Mouse (Mus musculus): ENCODE measurements around the gene Bpifa3. TPM values are rescaled to one million over a fixed set of nuclear protein-coding genes. Genes with fewer than 3 reads are reported as not detected.
"Not testable (repeated sequence)": the region's sequence is repeated elsewhere in the genome, so short reads cannot be mapped to it uniquely, and the experiment has no call there.

The Bpifa3 gene
- polyA plus RNA-seq, 1 experiment = not detected

DNA sequence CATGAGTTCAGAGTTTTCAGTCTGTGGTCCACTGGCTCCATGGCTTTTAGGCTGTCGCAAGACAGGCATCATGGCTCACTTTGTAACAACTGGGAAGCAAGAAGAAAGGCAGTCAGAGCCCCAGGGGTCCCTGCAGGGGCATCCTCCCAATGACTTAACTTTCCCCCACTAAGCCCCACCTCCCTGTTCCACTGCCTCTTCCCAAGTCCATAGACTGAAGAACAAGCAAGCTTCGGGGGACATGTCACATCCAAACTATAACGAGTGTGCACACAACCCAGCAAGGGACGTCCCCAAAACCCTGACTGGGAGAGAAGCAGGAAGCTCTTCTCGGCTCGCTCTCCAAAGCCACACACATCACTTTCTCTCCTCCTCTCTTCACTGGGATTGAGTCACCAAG is 41.5 kb downstream of the Bpifa3 start:
- Histone ChIP-seq H3K4me1 (ENCODE audit: control insufficient read depth, insufficient read depth, low read length) (no peaks in the 10 kb centered on the region; the same call in 1 of the 2 replicates), H3K4me3 (replicated peaks; ENCODE audit: extremely low read depth, low read depth, low read length) (no peak overlapping the region)
- WGBS = 53% methylated on average over 6 of the region's 6 CpGs
- TF ChIP-seq POLR2A (IDR thresholded peaks at IDR 0.05; ENCODE audit: borderline replicate concordance, extremely low read depth, low read depth, low read length) = no peak
- no peak for TF ChIP-seq CTCF (IDR thresholded peaks at IDR 0.05; ENCODE audit: insufficient read depth, low read length)
- DNase-seq = no peak

DNA sequence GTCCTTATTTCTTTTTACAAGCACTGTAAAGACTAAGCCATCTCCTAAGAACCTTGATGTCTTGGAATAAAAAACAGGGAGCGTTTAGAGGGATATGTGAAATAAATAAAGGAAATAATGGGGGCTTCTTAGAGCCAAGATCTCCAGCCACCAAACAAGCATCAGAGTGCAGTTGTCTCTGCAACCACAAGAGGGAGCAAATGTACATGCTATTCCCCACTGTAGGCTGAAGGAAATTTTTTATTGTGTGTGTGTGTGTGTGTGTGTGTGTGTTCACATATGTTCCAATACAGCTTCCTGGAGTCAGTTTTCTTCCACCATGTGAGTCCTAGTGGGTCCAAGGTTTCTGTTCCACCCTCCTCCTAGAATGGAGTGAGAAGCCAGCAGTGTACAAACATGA is 43.2 kb downstream of the Bpifa3 start:
- DNase-seq = peak; percentile 42
- TF ChIP-seq CTCF (IDR thresholded peaks at IDR 0.05; ENCODE audit: insufficient read depth, low read length) = peak; percentile 51
- TF ChIP-seq POLR2A (IDR thresholded peaks at IDR 0.05; ENCODE audit: borderline replicate concordance, extremely low read depth, low read depth, low read length) = no peak
- WGBS = 21% methylated on average over 1 of the region's 1 CpGs
- Histone ChIP-seq H3K4me3 (replicated peaks; ENCODE audit: extremely low read depth, low read depth, low read length) (no peak overlapping the region), H3K4me1 (ENCODE audit: control insufficient read depth, insufficient read depth, low read length) (no peaks in the 10 kb centered on the region; the same call in 1 of the 2 replicates)

DNA sequence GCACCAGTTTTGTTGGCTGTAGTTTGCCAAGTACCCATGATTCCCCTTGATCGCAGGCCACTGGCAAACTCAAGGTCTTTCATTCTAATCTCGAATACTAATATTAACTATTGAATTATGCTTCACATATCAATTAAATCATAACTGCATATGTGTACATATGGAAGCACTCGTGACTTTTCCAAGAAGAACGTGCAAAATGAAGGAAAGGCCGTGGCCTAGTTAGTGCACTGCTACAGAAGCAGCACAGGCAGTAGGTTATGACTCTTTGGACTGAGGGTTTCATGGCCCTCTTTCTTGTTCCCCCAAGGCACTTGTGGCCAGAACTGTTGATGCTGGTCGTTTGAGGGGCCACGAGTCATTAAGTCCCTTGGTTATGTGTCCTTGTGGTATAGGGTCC is 51.8 kb downstream of the Bpifa3 start:
- not testable (repeated sequence) for H3K4me3 ChIP-seq (replicated peaks; ENCODE audit: extremely low read depth, low read depth, low read length); DNase-seq; H3K4me1 ChIP-seq (ENCODE audit: control insufficient read depth, insufficient read depth, low read length)
- WGBS = 80% methylated on average over 7 of the region's 7 CpGs

DNA sequence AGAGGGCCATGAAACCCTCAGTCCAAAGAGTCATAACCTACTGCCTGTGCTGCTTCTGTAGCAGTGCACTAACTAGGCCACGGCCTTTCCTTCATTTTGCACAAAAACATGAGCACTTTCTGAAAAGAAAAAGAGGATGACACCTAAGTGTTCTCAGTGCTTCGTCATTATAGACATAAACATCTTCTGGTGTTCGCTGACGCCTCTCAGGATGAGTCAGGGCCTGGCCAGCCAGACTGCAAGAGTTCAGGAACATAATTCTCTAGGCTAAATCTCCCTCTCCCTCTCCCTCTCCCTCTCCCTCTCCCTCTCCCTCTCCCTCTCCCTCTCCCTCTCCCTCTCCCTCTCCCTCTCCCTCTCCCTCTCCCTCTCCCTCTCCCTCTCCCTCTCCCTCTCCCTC is 52.9 kb downstream of the Bpifa3 start:
- H3K4me3 ChIP-seq (replicated peaks; ENCODE audit: extremely low read depth, low read depth, low read length); DNase-seq; H3K4me1 ChIP-seq (ENCODE audit: control insufficient read depth, insufficient read depth, low read length): not testable (repeated sequence)
- 65% methylated on average over 4 of the region's 4 CpGs for WGBS

DNA sequence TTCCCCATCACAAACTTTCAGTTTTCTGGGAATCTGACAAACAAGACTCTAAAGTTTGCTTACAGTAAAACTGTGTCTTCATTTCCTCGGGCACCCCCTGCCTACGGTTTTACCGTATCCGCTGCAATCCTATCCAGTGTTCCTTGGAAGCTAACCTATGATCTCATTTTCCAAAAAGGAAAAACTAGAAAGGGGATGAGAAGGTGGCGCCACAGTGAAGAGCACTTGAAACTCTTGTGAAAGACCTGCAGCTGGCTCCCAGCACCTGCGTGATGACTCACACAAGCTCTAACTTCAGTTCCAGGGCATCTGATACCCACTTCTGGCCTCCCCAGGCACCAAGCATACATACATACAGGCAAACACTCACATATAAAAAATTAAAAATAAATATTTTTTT is 55.2 kb downstream of the Bpifa3 start:
- WGBS = 50% methylated on average over 6 of the region's 6 CpGs

DNA sequence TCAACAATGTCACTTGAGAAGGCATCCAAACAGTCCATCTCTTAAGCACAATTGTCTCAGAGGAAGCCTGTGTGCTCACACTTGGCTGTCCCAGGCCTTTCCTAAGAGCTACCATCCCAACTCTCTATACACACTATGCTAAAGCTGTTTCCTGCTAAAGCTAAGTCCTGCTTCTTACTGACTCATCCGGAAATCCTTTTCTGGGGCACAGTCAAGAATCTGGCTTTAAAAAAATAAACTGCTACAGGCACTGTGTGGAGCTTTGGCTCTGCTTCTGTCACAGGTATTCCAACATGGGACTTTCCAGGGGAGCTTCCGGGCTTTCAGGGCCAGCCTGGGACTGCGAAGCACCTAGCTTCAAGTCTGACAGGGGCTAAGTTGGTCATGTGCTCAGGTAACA is 55.6 kb downstream of the Bpifa3 start:
- TF ChIP-seq CTCF (IDR thresholded peaks at IDR 0.05; ENCODE audit: insufficient read depth, low read length) (no peak), POLR2A (IDR thresholded peaks at IDR 0.05; ENCODE audit: borderline replicate concordance, extremely low read depth, low read depth, low read length) (no peak)

More for the DNA sequence above, 55.2 kb downstream of the Bpifa3 start:
- Histone ChIP-seq H3K4me3 (replicated peaks; ENCODE audit: extremely low read depth, low read depth, low read length) (no peak overlapping the region), H3K4me1 (ENCODE audit: control insufficient read depth, insufficient read depth, low read length) (peaks cover 2% of the 10 kb centered on the region)
- peak; percentile 31 for DNase-seq
- no peak for TF ChIP-seq POLR2A (IDR thresholded peaks at IDR 0.05; ENCODE audit: borderline replicate concordance, extremely low read depth, low read depth, low read length)
- no peak for TF ChIP-seq CTCF (IDR thresholded peaks at IDR 0.05; ENCODE audit: insufficient read depth, low read length)

DNA sequence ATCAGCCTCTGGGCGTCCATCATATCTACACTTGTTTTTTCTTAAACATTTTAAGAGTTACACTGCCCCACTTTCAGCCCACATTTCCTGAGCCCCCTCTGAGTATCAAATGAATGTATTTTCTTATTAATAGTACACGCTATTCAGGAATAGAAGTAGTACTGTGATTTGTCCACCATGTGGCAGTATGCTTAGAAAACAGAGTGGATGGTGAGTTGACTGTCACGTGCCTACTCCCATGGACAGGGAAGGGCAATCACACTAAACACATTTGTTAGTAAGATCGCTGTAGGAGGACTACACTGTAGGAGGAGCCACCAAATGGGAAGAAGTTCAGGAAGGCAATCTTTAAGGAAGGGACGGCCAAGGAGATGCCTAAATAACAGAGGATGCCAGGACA is 57.3 kb downstream of the Bpifa3 start:
- TF ChIP-seq CTCF (IDR thresholded peaks at IDR 0.05; ENCODE audit: insufficient read depth, low read length) = no peak
- no peak for TF ChIP-seq POLR2A (IDR thresholded peaks at IDR 0.05; ENCODE audit: borderline replicate concordance, extremely low read depth, low read depth, low read length)
- H3K4me3 ChIP-seq (replicated peaks; ENCODE audit: extremely low read depth, low read depth, low read length) = no peak overlapping the region
- no peak for DNase-seq
- H3K4me1 ChIP-seq (ENCODE audit: control insufficient read depth, insufficient read depth, low read length) = peaks cover 2% of the 10 kb centered on the region
- 41% methylated on average over 5 of the region's 5 CpGs for WGBS

More for the DNA sequence above, 55.6 kb downstream of the Bpifa3 start:
- WGBS = 40% methylated on average over 3 of the region's 3 CpGs
- no peak overlapping the region for H3K4me3 ChIP-seq (replicated peaks; ENCODE audit: extremely low read depth, low read depth, low read length)
- H3K4me1 ChIP-seq (ENCODE audit: control insufficient read depth, insufficient read depth, low read length) = peaks cover 2% of the 10 kb centered on the region
- DNase-seq = no peak

Other genes starting within 250 kb of the Bpifa3 start
- gene Bpifb6, start 229.9 kb upstream of the Bpifa3 start, polyA plus RNA-seq (2012; rRNA removed) = not detected in 2 replicates
- not detected in 2 replicates for gene Bpifb3, start 212.1 kb upstream of the Bpifa3 start, polyA plus RNA-seq (2012; rRNA removed)
- gene Bpifb4, start 192.1 kb upstream of the Bpifa3 start, polyA plus RNA-seq (2012; rRNA removed) = not detected in 2 replicates
- not detected in 2 replicates for gene Bpifa6, start 155.4 kb upstream of the Bpifa3 start, polyA plus RNA-seq (2012; rRNA removed)
- not detected in 2 replicates for gene Bpifa2, start 122.1 kb upstream of the Bpifa3 start, polyA plus RNA-seq (2012; rRNA removed)
- 295 and 710 TPM in 2 replicates for gene Bpifa1, start 12.5 kb downstream of the Bpifa3 start, polyA plus RNA-seq (2012; rRNA removed)
- 4.3 TPM in 1 of 2 replicates, not detected in the other for gene Bpifa5, start 32.3 kb downstream of the Bpifa3 start, polyA plus RNA-seq (2012; rRNA removed)
- gene Bpifb1, start 60.5 kb downstream of the Bpifa3 start, polyA plus RNA-seq (2012; rRNA removed) = 103 and 136 TPM in 2 replicates
- gene Bpifb5, start 93.4 kb downstream of the Bpifa3 start, polyA plus RNA-seq (2012; rRNA removed) = 7.2 and 9.0 TPM in 2 replicates
- not detected in 2 replicates for gene Bpifb9a, start 127.5 kb downstream of the Bpifa3 start, polyA plus RNA-seq (2012; rRNA removed)
- gene Bpifb9b, start 176.9 kb downstream of the Bpifa3 start, polyA plus RNA-seq (2012; rRNA removed) = not detected in 2 replicates
- 6.6 and 9.5 TPM in 2 replicates for gene Cdk5rap1, start 242.7 kb downstream of the Bpifa3 start, polyA plus RNA-seq (2012; rRNA removed)